Mouse (Mus musculus): ENCODE data around the gene Eloa. TPM values are rescaled to one million over a fixed set of nuclear protein-coding genes. Genes with fewer than 3 reads are reported as not detected.

Eloa gene
- total and polyA plus RNA-seq, 2 experiments from 2014 or later, result 19.7 to 20.9 TPM

DNA sequence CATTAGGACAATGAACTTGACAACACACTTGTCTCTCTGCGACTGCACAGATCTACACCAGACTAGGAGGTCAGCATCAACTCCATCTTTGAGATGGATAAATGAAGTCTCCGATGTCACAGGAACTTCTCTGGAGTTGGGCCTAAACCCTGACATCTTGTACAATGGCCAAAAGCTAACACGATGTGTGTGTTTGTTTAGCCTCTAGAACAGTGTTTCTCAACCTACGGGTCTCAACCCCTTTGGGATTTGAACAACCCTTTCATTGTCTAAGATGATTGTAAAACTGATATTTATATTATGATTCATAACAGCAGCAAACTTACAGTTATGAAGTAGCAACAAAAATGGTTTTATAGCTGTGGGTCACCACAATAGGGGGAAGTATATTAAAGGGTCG, 36.4 kb upstream of the Eloa start:
- Histone ChIP-seq H3K9me3 (ENCODE audit: low read length) (no peaks in the 10 kb centered on the region), H3K9ac (replicated peaks; ENCODE audit: low read length) (no peak overlapping the region), H3K27ac (no peak overlapping the region), H3K36me3 (ENCODE audit: insufficient read depth, low read length) (no peaks in the 10 kb centered on the region), H3K27me3 (ENCODE audit: insufficient read depth, low read length) (no peaks in the 10 kb centered on the region), H3K4me3 (ENCODE audit: low read length) (no peak overlapping the region), H3K4me1 (ENCODE audit: insufficient read depth, low read length) (no peaks in the 10 kb centered on the region), H3K4me2 (ENCODE audit: low read depth, low read length) (no peak overlapping the region)
- WGBS, result 91% methylated on average over 5 of the region's 5 CpGs
- ATAC-seq (no peak), DNase-seq (ENCODE audit: low spot score) (no peak)
- TF ChIP-seq CTCF (IDR thresholded peaks at IDR 0.05; ENCODE audit: low read depth), result no peak

DNA sequence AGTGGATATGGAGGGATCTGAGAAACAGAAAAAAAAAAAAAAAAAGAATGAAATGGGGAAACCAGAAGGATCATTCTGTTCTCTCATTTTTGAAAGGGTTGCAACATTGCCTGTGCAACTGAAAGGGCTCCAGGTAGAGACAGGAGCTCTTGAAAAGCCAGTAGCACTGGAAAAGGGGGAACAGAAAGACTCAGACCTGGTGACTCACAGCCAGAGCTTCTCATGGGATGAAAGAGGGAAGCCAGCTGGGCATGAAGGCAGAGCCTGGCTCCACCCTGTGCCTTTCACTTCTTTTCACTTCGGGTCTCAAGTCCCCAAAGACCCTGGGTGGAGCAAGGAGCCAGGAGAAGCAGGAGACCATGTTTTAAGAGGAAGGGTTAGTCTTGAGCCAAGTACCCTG, 34.5 kb upstream of the Eloa start:
- no peak for ATAC-seq
- Histone ChIP-seq H3K36me3 (ENCODE audit: insufficient read depth, low read length) (peaks cover 6% of the 10 kb centered on the region; the same call in 1 of the 2 replicates), H3K27ac (no peak overlapping the region), H3K27me3 (ENCODE audit: insufficient read depth, low read length) (no peaks in the 10 kb centered on the region), H3K4me2 (ENCODE audit: low read depth, low read length) (no peak overlapping the region), H3K4me3 (ENCODE audit: low read length) (no peak overlapping the region), H3K4me1 (ENCODE audit: insufficient read depth, low read length) (peaks cover 12% of the 10 kb centered on the region), H3K9me3 (ENCODE audit: low read length) (no peaks in the 10 kb centered on the region), H3K9ac (replicated peaks; ENCODE audit: low read length) (no peak overlapping the region)
- no peak for TF ChIP-seq CTCF (IDR thresholded peaks at IDR 0.05; ENCODE audit: low read depth)
- no peak for DNase-seq (ENCODE audit: low spot score)
- 9% methylated on average over 1 of the region's 1 CpGs for WGBS

DNA sequence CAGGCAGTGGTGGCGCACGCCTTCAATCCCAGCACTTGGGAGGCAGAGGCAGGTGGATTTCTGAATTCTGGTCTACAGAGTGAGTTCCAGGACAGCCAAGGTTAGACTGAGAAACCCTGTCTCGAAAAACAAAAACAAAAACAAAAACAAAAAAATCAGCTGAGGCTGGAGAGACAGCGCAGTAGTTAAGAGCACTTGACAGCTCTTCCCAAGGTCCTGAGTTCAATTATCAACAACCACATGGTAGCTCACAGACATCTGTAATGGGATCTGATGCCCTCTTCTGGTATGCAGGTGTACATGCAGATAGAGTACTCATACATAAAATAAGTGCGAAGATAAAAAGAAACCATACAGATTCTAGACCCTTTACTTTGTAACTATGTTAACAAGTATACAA, 32.3 kb upstream of the Eloa start:
- no peak overlapping the region for H3K9ac ChIP-seq (replicated peaks; ENCODE audit: low read length)
- H3K4me1 ChIP-seq (ENCODE audit: insufficient read depth, low read length), result peaks cover 12% of the 10 kb centered on the region
- ATAC-seq, result no peak
- H3K4me2 ChIP-seq (ENCODE audit: low read depth, low read length), result no peak overlapping the region
- no peaks in the 10 kb centered on the region for H3K27me3 ChIP-seq (ENCODE audit: insufficient read depth, low read length)
- peaks cover 25% of the 10 kb centered on the region; the same call in 1 of the 2 replicates for H3K36me3 ChIP-seq (ENCODE audit: insufficient read depth, low read length)
- no peak overlapping the region for H3K4me3 ChIP-seq (ENCODE audit: low read length)
- no peaks in the 10 kb centered on the region for H3K9me3 ChIP-seq (ENCODE audit: low read length)
- WGBS, result 82% methylated on average over 5 of the region's 5 CpGs
- DNase-seq (ENCODE audit: low spot score), result no peak
- peak; percentile 28; the same call in 1 of the 2 replicates for TF ChIP-seq CTCF (IDR thresholded peaks at IDR 0.05; ENCODE audit: low read depth)
- no peak overlapping the region for H3K27ac ChIP-seq

DNA sequence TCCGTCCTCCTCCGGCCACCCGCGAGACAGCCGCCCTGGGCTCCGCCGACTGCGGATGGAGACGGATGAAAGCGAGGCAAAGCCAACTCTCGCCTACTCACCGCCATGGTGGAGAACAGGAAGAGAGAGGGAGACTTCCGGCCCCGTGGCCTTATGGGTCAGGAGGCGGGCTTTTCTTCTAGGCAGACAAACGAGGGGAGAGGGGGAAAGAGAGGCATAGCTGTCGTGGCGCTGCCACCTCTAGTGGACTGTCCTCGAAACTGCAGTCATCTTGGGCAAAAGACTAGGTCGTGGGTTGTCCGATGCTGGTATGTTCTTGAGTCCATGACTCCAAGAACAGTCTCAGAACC, 31.7 kb upstream of the Eloa start, which contains the start of gene Rpl11:
Gene Rpl11 (minus strand): TSS at position 182 of the 350 bp plus-strand sequence.
- TF ChIP-seq CTCF (IDR thresholded peaks at IDR 0.05; ENCODE audit: low read depth), result peak; percentile 96
- DNase-seq (ENCODE audit: low spot score) (peak; percentile 97), ATAC-seq (peak; percentile 99)
- 1% methylated on average over 21 of the region's 21 CpGs for WGBS
- Histone ChIP-seq H3K27ac (peak within 1 kb of the TSS; percentile 91), H3K9ac (replicated peaks; ENCODE audit: low read length) (peak within 1 kb of the TSS; percentile 93), H3K4me1 (ENCODE audit: insufficient read depth, low read length) (peaks cover 12% of the 10 kb centered on the region), H3K36me3 (ENCODE audit: insufficient read depth, low read length) (peaks cover 30% of the 10 kb centered on the region), H3K9me3 (ENCODE audit: low read length) (no peaks in the 10 kb centered on the region), H3K27me3 (ENCODE audit: insufficient read depth, low read length) (no peaks in the 10 kb centered on the region), H3K4me2 (ENCODE audit: low read depth, low read length) (peak within 1 kb of the TSS; percentile 86), H3K4me3 (ENCODE audit: low read length) (peak within 1 kb of the TSS; percentile 74)

DNA sequence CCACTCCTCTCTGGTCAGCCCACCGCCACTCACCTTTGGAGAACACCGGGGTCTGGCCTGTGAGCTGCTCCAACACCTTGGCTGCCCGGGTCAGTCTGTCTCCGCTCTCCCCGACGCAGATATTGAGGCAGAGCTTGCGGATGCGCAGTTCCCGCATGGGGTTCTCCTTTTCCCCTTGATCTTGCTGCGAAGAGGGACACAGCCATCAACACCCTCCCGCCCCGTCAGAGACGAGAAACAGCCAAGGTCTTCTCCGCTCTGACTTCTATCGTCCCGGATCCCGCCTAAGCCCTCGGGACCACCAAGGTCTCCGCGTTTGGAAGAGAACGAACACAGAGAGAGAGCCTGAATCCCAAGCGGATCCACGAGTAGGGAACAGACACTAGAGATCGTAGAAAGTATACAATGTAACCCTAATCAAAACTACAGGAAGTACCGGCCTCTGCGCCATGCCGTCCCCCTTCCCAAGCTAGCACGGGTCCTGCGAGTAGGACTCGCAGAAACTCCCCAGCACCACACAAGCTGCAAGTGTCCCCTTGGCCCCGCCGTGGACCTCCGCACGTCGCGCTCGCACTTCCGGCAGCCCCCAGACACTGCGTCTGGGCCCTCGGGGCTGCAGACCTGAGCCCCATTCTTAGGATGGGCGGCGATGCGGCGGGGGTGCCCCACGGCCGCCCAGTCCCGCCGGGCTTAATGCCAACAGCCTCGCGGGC, 31.1 kb upstream of the Eloa start:
- Histone ChIP-seq H3K9me3 (ENCODE audit: low read length) (no peaks in the 10 kb centered on the region), H3K4me2 (ENCODE audit: low read depth, low read length) (peak overlapping the region; percentile 86), H3K36me3 (ENCODE audit: insufficient read depth, low read length) (peaks cover 31% of the 10 kb centered on the region), H3K27ac (peak overlapping the region; percentile 91), H3K4me1 (ENCODE audit: insufficient read depth, low read length) (peaks cover 12% of the 10 kb centered on the region), H3K9ac (replicated peaks; ENCODE audit: low read length) (peak overlapping the region; percentile 93), H3K27me3 (ENCODE audit: insufficient read depth, low read length) (no peaks in the 10 kb centered on the region), H3K4me3 (ENCODE audit: low read length) (peak overlapping the region; percentile 74)
- peak; percentile 26 for DNase-seq (ENCODE audit: low spot score)
- 1% methylated on average over 50 of the region's 50 CpGs for WGBS
- no peak for TF ChIP-seq CTCF (IDR thresholded peaks at IDR 0.05; ENCODE audit: low read depth)
- ATAC-seq, result peak; percentile 93

DNA sequence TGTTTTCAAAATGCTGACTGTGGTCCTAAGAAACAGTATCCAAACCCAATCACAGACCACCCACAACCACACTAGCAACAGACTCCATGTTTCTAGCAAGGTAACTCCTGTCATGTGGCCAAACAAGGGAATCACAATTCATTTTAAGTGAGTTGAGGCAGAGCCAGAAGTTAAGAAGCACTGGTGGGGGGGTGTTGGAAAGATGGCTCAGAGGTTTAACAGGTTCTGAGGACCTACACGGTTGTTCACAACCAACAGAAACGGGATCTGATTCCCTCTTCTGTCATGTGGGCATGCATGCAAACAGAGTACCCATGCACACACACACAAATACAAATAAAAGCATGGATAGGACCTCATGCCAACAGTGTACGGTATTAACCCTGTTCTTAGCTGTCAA, 30.5 kb upstream of the Eloa start:
- H3K27me3 ChIP-seq (ENCODE audit: insufficient read depth, low read length), result no peaks in the 10 kb centered on the region
- TF ChIP-seq CTCF (IDR thresholded peaks at IDR 0.05; ENCODE audit: low read depth), result no peak
- H3K27ac ChIP-seq, result peak overlapping the region; percentile 91; the same call in 1 of the 2 replicates
- peak overlapping the region; percentile 93 for H3K9ac ChIP-seq (replicated peaks; ENCODE audit: low read length)
- H3K4me1 ChIP-seq (ENCODE audit: insufficient read depth, low read length), result peaks cover 12% of the 10 kb centered on the region
- peak overlapping the region; percentile 74 for H3K4me3 ChIP-seq (ENCODE audit: low read length)
- no peak for ATAC-seq
- peak overlapping the region; percentile 86 for H3K4me2 ChIP-seq (ENCODE audit: low read depth, low read length)
- H3K9me3 ChIP-seq (ENCODE audit: low read length), result no peaks in the 10 kb centered on the region
- DNase-seq (ENCODE audit: low spot score), result peak; percentile 18
- H3K36me3 ChIP-seq (ENCODE audit: insufficient read depth, low read length), result peaks cover 31% of the 10 kb centered on the region
- 4% methylated on average over 3 of the region's 3 CpGs for WGBS

DNA sequence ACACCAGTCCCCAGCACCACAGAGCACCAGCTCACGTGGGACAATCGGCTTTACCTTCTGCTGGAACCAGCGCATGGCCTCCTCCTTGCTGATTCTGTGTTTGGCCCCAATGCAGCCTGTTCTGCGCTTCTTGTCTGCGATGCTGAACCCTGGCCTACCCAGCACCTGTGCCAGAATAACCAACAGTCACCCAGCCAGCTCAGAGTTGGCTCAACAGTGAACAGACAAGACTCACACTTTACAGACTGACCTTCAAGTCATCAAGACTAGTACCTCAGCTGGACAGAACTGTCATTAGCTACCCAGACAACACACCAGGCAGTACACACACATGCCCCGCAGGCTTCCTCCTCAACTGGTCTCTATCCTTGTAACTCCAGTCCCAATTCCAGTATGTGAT, 28.7 kb upstream of the Eloa start:
- Histone ChIP-seq H3K36me3 (ENCODE audit: insufficient read depth, low read length) (peaks cover 37% of the 10 kb centered on the region), H3K9ac (replicated peaks; ENCODE audit: low read length) (no peak overlapping the region)
- 92% methylated on average over 6 of the region's 6 CpGs for WGBS

More for the DNA sequence above, 28.7 kb upstream of the Eloa start:
- Histone ChIP-seq H3K4me1 (ENCODE audit: insufficient read depth, low read length) (peaks cover 12% of the 10 kb centered on the region), H3K27me3 (ENCODE audit: insufficient read depth, low read length) (no peaks in the 10 kb centered on the region), H3K4me3 (ENCODE audit: low read length) (no peak overlapping the region), H3K27ac (no peak overlapping the region), H3K9me3 (ENCODE audit: low read length) (no peaks in the 10 kb centered on the region), H3K4me2 (ENCODE audit: low read depth, low read length) (no peak overlapping the region)
- no peak for DNase-seq (ENCODE audit: low spot score)
- no peak for TF ChIP-seq CTCF (IDR thresholded peaks at IDR 0.05; ENCODE audit: low read depth)
- no peak for ATAC-seq

Measured in hindbrain, postnatal 0 days (tissue).